Mouse (Mus musculus): ENCODE data around the gene Bcr.

Gene Bcr

GRCm38 (mm10) chr10:75056255-75056654 is 4.1 kb upstream of the Bcr start:
- DNase-seq (ENCODE audit: low spot score in 2 of 2) = no peak

GRCm38 (mm10) chr10:75058336-75058735 is 2.1 kb upstream of the Bcr start:
- no peak for DNase-seq (ENCODE audit: low spot score in 2 of 2)

DNA sequence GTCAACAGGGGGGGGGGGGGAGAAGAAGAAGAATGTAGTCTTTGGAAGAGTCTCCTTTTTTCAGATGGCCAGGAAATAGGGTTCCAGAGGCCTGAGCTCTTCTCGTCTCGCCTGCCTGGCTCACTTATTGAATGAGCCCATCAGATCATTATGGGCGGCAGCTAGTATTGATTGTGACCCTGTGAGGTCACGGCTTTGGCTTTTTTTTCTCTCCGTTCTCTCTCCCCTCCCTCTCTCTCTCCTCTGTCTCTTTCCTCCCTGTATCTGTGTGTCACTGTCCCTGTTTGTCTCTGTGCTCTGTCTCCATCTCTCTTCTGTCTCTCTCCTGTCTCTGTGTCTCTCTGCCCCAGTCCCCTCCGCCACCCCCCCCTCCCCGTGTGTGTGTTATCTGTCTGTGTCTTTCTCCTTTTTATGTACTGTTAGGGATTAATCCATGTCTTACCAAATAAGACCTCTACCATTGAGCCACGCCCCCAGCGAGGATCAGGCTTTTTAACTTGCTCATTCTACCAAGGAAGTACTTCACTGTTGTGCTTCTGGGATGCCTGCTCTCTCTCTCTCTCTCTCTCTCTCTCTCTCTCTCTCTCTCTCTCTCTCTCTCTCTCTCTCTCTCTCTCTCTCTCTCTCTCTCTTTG is 1.5 kb upstream of the Bcr start:
- no peak for DNase-seq (ENCODE audit: low spot score in 2 of 2)

- peak in 1 of 2 experiments; percentile 74 for DNase-seq (ENCODE audit: low spot score in 2 of 2)
Measured at GRCm38 (mm10) chr10:75059396-75059795, 996 bp upstream of the Bcr start.

DNA sequence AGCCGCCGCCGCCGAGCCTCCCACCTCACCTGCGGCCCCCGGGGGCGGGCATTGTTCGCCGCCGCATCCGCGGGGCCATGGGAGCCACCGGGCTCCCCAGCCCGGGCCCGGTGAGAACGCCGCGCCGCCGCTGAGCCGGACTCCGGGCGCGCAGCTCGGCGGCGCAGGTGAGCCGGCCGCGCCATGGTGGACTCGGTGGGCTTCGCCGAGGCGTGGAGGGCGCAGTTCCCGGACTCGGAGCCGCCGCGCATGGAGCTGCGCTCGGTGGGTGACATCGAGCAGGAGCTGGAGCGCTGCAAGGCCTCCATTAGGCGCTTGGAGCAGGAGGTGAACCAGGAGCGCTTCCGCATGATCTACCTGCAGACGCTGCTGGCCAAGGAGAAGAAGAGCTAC is 447 bp downstream of the Bcr start:
- peak in 1 of 2 experiments; percentile 42 for DNase-seq (ENCODE audit: low spot score in 2 of 2)

GRCm38 (mm10) chr10:75061341-75062188 is 1.2 kb downstream of the Bcr start:
- DNase-seq (ENCODE audit: low spot score in 2 of 2) = no peak

- no peak for DNase-seq (ENCODE audit: low spot score in 2 of 2)
Measured at GRCm38 (mm10) chr10:75062189-75062561, 1.8 kb downstream of the Bcr start.

DNA sequence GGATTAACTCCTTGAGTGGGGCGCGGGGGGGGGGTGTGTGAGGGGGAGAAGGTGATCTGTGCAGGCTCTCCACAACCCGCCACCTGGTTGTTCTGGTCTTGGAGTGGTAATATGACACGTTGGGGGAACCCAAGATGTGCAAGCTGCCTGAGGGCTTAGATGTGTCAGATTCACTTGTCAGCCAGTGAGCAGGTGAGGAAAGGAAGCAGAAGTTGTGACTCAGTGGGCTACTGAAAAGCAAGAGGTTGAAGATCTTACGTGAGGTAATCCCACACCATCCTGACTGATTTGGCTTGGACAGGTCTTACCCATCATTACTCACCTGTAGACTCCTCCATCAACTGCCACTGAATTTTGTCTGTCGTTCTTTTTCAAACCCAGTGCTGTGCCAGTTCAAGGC is 2.2 kb downstream of the Bcr start:
- no peak for DNase-seq (ENCODE audit: low spot score in 2 of 2)

DNA sequence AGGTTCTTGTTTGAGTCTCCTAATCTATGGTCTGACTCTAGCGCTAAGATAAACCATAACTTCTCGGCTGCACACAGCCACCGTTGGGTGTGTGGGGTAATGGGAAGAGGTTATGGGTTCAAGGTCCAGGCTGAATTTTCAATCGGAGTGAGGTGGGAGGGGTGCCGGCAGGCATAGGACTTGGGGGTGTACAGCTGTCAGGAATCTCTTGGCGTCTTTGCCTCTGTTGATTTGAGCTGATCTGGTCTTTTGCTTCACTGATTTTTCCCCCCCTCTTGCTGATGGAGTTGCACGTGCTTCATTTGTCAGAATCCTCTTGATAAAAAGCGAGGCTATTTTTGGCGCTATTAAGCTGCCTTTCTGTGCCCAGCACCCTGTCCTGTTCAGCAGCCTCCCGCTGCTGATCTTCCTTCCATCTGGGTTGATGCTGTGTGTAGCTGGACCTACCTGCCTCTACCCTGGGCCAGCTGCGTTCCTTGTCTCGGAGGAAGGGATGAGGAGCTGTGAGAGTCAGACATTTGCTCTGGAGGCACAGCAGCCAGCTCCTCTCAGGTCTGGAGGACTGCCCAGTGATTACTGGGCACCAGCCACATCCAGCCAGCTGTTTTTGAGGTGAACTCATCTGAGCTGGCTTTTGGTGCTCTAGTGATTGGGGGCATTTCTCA is 3.0 kb downstream of the Bcr start:
- DNase-seq (ENCODE audit: low spot score in 2 of 2) = no peak

DNA sequence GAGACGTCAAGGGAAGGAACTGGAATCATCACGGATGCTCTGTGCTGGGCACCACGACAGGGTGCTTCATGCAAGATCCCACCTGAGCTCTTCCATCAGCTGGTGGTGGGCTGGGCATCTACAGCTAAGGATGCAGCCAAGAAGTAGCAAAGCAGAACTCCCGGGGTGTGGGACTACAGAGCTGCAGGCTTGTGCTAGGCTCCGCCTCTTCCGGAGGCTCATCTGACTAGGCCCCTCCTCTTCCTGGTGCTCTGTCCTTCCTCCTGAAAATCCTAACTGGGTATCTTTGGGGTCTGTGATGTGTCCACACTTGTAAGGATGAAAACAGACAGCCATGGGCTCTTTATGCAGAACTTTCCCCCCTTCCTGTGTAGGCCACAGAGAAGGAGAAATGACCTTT is 5.3 kb downstream of the Bcr start:
- no peak for DNase-seq (ENCODE audit: low spot score in 2 of 2)

DNA sequence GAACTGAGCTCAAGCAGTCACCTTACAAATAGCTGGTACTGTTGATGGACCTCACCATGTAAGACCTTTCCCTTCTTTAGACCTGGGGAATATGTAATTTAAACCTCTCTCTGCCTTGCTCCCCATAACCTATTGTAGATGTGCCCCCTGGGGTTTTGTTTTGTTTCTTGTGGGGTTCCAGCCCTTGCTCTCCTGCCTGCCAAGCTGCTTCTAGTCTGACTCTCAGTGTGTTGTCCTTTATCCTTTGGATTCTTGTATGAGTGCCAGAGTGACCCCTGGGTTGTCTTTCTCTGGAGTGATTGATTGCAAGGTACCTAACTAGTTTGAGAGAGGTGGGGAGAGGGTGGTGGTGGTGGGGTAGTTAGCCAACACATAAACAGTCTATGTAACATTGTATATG is 7.1 kb downstream of the Bcr start:
- DNase-seq (ENCODE audit: low spot score in 2 of 2) = no peak

- no peak for DNase-seq (ENCODE audit: low spot score in 2 of 2)
Measured at GRCm38 (mm10) chr10:75068086-75068485, 7.7 kb downstream of the Bcr start.

GRCm38 (mm10) chr10:75068624-75069328 is 8.4 kb downstream of the Bcr start:
- no peak for DNase-seq (ENCODE audit: low spot score in 2 of 2)

DNA sequence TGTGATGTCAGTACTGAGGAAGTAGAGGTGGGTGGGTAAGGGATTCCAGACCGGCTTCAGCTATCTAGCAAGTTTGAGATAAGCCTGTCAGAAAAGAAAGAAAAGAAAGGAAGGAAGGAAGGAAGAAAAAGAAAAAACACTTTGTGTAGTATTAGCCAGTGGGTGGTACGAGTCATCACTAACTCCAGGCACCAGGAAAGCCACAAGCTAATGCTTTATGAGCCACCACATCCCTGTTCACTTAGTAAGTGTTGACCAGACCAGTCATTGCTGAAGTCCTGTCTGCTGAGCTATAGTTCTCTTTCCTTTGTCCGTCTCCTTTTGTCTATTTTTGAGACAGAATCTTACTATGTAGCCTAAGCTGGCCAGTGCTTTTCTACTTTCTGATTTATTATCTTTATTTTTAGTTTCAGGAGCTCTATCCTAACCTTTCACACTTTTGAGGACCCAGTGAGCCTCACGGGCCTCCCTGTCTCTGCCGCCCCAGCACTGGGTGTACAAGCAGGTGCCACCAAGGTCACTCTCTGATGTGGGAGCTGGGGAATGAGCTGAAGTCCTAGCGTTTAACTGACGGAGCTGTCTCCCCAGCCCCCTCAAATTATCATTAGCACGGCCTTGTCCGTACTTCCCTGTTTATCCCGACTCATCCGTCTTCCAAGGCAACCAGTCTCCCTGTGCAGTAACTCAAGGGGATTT is 10.0 kb downstream of the Bcr start:
- DNase-seq (ENCODE audit: low spot score in 2 of 2) = no peak

- DNase-seq (ENCODE audit: low spot score in 2 of 2) = no peak
Measured at GRCm38 (mm10) chr10:75075665-75076064, 15.3 kb downstream of the Bcr start.

GRCm38 (mm10) chr10:75078174-75079128 is 18.1 kb downstream of the Bcr start:
- DNase-seq (ENCODE audit: low spot score in 2 of 2) = no peak

DNA sequence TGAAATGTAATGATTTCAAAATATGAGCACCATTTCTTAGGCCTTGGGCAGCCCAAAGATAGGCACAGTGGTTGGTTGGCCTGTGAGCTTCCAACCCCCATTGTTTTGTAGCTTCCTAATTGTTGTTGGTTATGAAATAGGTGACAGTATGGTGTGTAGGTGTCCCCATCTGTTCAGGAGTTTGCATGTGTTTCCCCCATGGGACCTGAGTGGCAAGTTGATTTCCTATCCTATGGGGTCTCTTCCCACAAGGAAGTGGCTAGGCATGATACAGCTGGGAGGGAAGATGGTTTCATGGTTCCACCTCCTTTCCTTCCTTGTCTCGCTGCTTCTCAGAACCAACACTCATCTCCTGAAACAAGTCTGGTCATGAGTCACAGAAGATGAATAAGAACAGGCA is 24.9 kb downstream of the Bcr start:
- DNase-seq (ENCODE audit: low spot score in 2 of 2) = no peak

GRCm38 (mm10) chr10:75088471-75088870 is 28.1 kb downstream of the Bcr start:
- DNase-seq (ENCODE audit: low spot score in 2 of 2) = no peak

DNA sequence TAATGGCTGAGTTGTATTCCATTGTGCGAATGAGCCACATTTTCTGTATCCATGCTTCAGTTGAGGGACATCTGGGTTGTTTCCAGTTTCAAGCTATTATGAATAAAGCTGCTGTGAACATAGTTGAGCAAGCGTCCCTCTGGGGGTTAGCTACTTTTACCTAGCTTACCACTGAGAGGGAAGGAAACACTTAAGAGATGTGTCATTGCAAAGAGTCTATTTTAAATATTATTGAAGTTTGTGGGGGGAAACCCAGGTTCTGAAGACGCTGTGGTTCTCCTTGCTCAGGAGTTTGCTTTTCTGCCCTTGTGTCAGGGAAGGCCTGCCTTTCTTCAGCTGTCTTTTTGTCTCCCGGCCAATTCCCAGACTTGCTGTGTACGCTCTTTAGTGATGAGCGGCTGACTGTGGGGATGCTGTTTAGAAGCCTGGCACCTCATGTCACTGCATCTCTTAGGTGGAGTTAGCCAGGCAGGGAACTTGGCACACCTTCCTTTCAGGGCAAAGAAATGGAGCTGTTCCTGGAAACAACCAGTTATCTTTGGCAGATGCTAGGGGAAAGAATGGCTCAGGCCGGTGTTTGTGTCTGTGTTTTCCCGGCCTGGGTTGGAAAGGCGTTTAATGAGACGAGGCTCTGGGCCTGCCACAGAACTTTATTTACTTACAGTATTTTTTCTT is 31.2 kb downstream of the Bcr start:
- DNase-seq (ENCODE audit: low spot score in 2 of 2) = no peak

All from frontal cortex, postnatal 10 days (tissue).